Mouse (Mus musculus): Measurements from ENCODE around the gene Gm49380. TPM values are rescaled to one million over a fixed set of nuclear protein-coding genes. Genes with fewer than 3 reads are reported as not detected.

The Gm49380 gene
- polyA plus RNA-seq, 1 experiment from 2014 or later, result 0.10 TPM

GRCm38 (mm10) chr9:44031079-44031478 lies 82.2 kb downstream of the Gm49380 start:
- no peak overlapping the region for H3K4me3 ChIP-seq (ENCODE audit: low read depth, low read length)
- H3K9ac ChIP-seq (ENCODE audit: low read depth, low read length), result no peak overlapping the region
- no peaks in the 10 kb centered on the region for H3K27me3 ChIP-seq (ENCODE audit: control insufficient read depth, insufficient read depth, low read depth, low read length)
- no peak for ATAC-seq
- H3K4me2 ChIP-seq (ENCODE audit: low read length), result no peak overlapping the region
- no peaks in the 10 kb centered on the region for H3K9me3 ChIP-seq (replicated peaks; ENCODE audit: control insufficient read depth, low read length, poor library complexity, severe bottlenecking)
- H3K36me3 ChIP-seq (ENCODE audit: control insufficient read depth, insufficient read depth, low read length), result no peaks in the 10 kb centered on the region
- H3K4me1 ChIP-seq (ENCODE audit: control insufficient read depth, insufficient read depth, low read length), result no peaks in the 10 kb centered on the region
- no peak overlapping the region for H3K27ac ChIP-seq (ENCODE audit: low read length)
- 86% methylated on average over 5 of the region's 5 CpGs for WGBS

DNA sequence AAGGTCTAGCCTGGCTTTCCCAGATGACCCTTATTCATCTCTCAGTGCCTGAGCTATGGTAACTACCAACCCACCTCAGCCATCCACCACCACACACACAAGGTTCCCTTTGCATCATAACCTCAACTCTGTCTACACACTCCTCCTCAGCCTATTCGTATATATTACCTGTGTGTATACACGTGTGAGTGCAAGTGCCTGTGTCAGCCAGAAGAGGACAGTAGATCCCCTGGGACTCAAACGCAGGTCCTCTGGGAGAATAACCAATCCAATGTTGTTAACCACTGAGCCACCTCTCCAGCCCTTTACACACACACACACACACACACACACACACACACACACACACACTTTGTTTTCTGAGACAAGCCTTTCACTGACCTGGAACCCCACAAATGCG lies 82.7 kb downstream of the Gm49380 start:
- no peak for ATAC-seq
- no peaks in the 10 kb centered on the region for H3K9me3 ChIP-seq (replicated peaks; ENCODE audit: control insufficient read depth, low read length, poor library complexity, severe bottlenecking)
- H3K4me3 ChIP-seq (ENCODE audit: low read depth, low read length), result no peak overlapping the region
- WGBS, result 90% methylated on average over 4 of the region's 4 CpGs
- H3K27ac ChIP-seq (ENCODE audit: low read length), result no peak overlapping the region
- no peaks in the 10 kb centered on the region for H3K4me1 ChIP-seq (ENCODE audit: control insufficient read depth, insufficient read depth, low read length)
- H3K9ac ChIP-seq (ENCODE audit: low read depth, low read length), result no peak overlapping the region
- no peaks in the 10 kb centered on the region for H3K36me3 ChIP-seq (ENCODE audit: control insufficient read depth, insufficient read depth, low read length)
- no peaks in the 10 kb centered on the region for H3K27me3 ChIP-seq (ENCODE audit: control insufficient read depth, insufficient read depth, low read depth, low read length)
- H3K4me2 ChIP-seq (ENCODE audit: low read length), result no peak overlapping the region

DNA sequence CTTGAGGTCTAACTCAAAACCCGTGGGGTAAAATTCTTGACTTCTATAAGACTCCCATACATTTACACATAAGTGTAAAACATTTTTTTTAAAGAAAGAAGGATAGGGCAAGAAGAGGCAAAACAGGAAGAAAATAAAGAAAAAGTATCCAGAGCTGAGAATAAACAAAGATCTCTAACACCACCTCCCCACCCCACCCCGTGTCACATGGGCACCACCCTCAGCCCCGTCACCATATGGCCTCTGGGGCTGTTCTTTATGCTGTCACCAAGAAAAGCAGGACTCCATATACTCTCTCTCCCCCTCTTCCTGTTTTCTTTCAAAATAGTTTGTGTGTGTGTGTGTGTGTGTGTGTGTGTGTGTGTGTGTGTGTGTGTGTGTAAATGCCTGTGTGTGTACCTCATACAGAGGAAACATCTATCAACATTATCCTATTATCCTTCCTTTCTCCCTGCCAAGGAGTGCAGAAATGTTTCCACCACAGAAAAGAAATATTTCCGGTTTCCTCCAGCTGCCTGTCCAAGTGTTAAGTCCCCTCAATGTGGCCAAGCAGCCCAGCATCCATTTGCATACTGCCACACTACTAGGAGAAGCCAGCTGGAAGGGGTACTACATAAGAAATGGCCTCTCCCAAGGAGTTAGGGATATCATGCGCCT lies 83.6 kb downstream of the Gm49380 start:
- Histone ChIP-seq H3K9me3 (replicated peaks; ENCODE audit: control insufficient read depth, low read length, poor library complexity, severe bottlenecking) (no peaks in the 10 kb centered on the region), H3K27me3 (ENCODE audit: control insufficient read depth, insufficient read depth, low read depth, low read length) (no peaks in the 10 kb centered on the region), H3K9ac (ENCODE audit: low read depth, low read length) (no peak overlapping the region), H3K4me2 (ENCODE audit: low read length) (no peak overlapping the region), H3K4me3 (ENCODE audit: low read depth, low read length) (no peak overlapping the region), H3K27ac (ENCODE audit: low read length) (no peak overlapping the region), H3K4me1 (ENCODE audit: control insufficient read depth, insufficient read depth, low read length) (no peaks in the 10 kb centered on the region), H3K36me3 (ENCODE audit: control insufficient read depth, insufficient read depth, low read length) (no peaks in the 10 kb centered on the region)
- ATAC-seq, result no peak
- WGBS, result 61% methylated on average over 5 of the region's 5 CpGs

- Histone ChIP-seq H3K4me2 (ENCODE audit: low read length) (no peak overlapping the region), H3K36me3 (ENCODE audit: control insufficient read depth, insufficient read depth, low read length) (no peaks in the 10 kb centered on the region), H3K27ac (ENCODE audit: low read length) (no peak overlapping the region), H3K9me3 (replicated peaks; ENCODE audit: control insufficient read depth, low read length, poor library complexity, severe bottlenecking) (no peaks in the 10 kb centered on the region), H3K4me3 (ENCODE audit: low read depth, low read length) (no peak overlapping the region), H3K9ac (ENCODE audit: low read depth, low read length) (no peak overlapping the region), H3K27me3 (ENCODE audit: control insufficient read depth, insufficient read depth, low read depth, low read length) (no peaks in the 10 kb centered on the region), H3K4me1 (ENCODE audit: control insufficient read depth, insufficient read depth, low read length) (no peaks in the 10 kb centered on the region)
- no peak for ATAC-seq
- WGBS, result 77% methylated on average over 3 of the region's 3 CpGs
Observed at GRCm38 (mm10) chr9:44024096-44024495, 89.2 kb downstream of the Gm49380 start.

DNA sequence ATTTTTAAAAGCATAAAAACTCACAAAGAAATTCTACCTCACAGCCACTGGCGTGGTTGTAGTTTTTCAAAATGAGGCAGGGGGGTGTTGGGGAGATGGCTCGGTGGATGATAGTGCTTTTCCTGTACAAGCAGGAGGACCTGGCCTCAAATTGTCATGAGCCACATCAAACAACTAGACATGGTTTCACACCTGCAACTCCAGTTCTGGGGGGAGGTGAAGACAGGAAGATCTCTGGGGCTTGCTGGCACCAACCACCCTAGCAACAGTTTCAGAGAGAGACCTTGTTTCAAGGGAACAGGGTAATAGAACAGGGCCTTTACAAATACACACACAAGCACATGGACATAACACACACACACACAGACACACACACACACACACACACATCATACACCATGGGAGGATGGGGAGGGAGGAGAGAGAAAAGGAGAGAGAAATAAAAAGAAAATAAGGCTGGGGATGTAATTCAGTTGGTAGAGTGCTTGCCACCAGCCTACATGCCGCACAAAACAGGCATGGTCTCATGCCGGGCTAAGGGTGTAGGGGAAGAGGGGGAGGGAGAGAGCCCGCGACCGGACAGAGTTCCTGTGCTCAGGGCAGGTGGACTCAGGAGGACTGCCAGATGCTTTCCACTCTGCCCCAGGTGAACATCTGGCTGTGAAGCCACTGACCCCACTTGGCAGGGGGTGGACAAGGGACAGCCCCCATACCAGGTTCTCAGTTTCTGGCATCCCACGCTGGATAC lies 91.0 kb downstream of the Gm49380 start:
- Histone ChIP-seq H3K9ac (ENCODE audit: low read depth, low read length) (no peak overlapping the region), H3K36me3 (ENCODE audit: control insufficient read depth, insufficient read depth, low read length) (no peaks in the 10 kb centered on the region), H3K4me3 (ENCODE audit: low read depth, low read length) (no peak overlapping the region), H3K9me3 (replicated peaks; ENCODE audit: control insufficient read depth, low read length, poor library complexity, severe bottlenecking) (no peaks in the 10 kb centered on the region), H3K27me3 (ENCODE audit: control insufficient read depth, insufficient read depth, low read depth, low read length) (no peaks in the 10 kb centered on the region), H3K27ac (ENCODE audit: low read length) (no peak overlapping the region), H3K4me2 (ENCODE audit: low read length) (no peak overlapping the region), H3K4me1 (ENCODE audit: control insufficient read depth, insufficient read depth, low read length) (no peaks in the 10 kb centered on the region)
- no peak for ATAC-seq
- WGBS, result 66% methylated on average over 8 of the region's 8 CpGs

DNA sequence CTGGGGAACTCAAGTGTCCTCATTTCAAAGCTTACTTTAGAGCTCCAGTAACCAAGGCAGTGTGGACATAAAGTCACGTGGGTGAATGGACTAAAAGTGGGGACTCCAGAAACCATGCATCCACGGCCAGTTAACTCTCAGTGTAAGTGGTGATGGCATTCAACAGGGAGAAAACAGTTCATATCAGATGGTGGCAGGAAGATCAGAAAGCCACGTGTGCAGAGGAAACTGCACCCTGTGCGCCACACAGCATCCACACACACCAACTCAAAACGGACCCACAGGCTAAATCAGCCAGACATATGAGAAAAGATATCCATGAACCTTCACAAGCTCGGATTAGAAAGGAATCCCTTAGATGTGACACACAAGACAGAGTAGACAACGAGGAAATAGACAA lies 93.3 kb downstream of the Gm49380 start:
- Histone ChIP-seq H3K27ac (ENCODE audit: low read length) (no peak overlapping the region), H3K36me3 (ENCODE audit: control insufficient read depth, insufficient read depth, low read length) (no peaks in the 10 kb centered on the region), H3K4me1 (ENCODE audit: control insufficient read depth, insufficient read depth, low read length) (no peaks in the 10 kb centered on the region), H3K4me2 (ENCODE audit: low read length) (no peak overlapping the region), H3K9me3 (replicated peaks; ENCODE audit: control insufficient read depth, low read length, poor library complexity, severe bottlenecking) (no peaks in the 10 kb centered on the region), H3K27me3 (ENCODE audit: control insufficient read depth, insufficient read depth, low read depth, low read length) (no peaks in the 10 kb centered on the region), H3K4me3 (ENCODE audit: low read depth, low read length) (no peak overlapping the region), H3K9ac (ENCODE audit: low read depth, low read length) (no peak overlapping the region)
- no peak for ATAC-seq
- 87% methylated on average over 7 of the region's 7 CpGs for WGBS

- no peak overlapping the region for H3K4me3 ChIP-seq (ENCODE audit: low read depth, low read length)
- no peaks in the 10 kb centered on the region for H3K36me3 ChIP-seq (ENCODE audit: control insufficient read depth, insufficient read depth, low read length)
- peaks cover 5% of the 10 kb centered on the region; the same call in 1 of the 2 replicates for H3K4me1 ChIP-seq (ENCODE audit: control insufficient read depth, insufficient read depth, low read length)
- H3K4me2 ChIP-seq (ENCODE audit: low read length), result no peak overlapping the region
- WGBS, result 86% methylated on average over 5 of the region's 5 CpGs
- no peak for ATAC-seq
- H3K27me3 ChIP-seq (ENCODE audit: control insufficient read depth, insufficient read depth, low read depth, low read length), result no peaks in the 10 kb centered on the region
- no peaks in the 10 kb centered on the region for H3K9me3 ChIP-seq (replicated peaks; ENCODE audit: control insufficient read depth, low read length, poor library complexity, severe bottlenecking)
- H3K27ac ChIP-seq (ENCODE audit: low read length), result no peak overlapping the region
- no peak overlapping the region for H3K9ac ChIP-seq (ENCODE audit: low read depth, low read length)
Observed at GRCm38 (mm10) chr9:44017846-44018245, 95.5 kb downstream of the Gm49380 start.

Other genes starting within 250 kb of the Gm49380 start
- gene Thy1, start 70.1 kb downstream of the Gm49380 start, polyA plus RNA-seq (2015; fragmentation: Nextera tagmentation; extraction: Ambion mirVana), result 2.9 and 6.4 TPM in 2 replicates
- gene Usp2, start 46.5 kb downstream of the Gm49380 start, polyA plus RNA-seq (2015; fragmentation: Nextera tagmentation; extraction: Ambion mirVana), result 6.7 and 9.7 TPM in 2 replicates
- 0.15 and 0.16 TPM in 2 replicates for gene Mfrp, start 11.8 kb downstream of the Gm49380 start, polyA plus RNA-seq (2015; fragmentation: Nextera tagmentation; extraction: Ambion mirVana)
- 4.6 and 5.5 TPM in 2 replicates for gene C1qtnf5, start 6.3 kb downstream of the Gm49380 start, polyA plus RNA-seq (2015; fragmentation: Nextera tagmentation; extraction: Ambion mirVana)
- 25.6 and 26.0 TPM in 2 replicates for gene Rnf26, start within 50 bp of the Gm49380 start, polyA plus RNA-seq (2015; fragmentation: Nextera tagmentation; extraction: Ambion mirVana)
- gene Mcam, start 21.0 kb upstream of the Gm49380 start, polyA plus RNA-seq (2015; fragmentation: Nextera tagmentation; extraction: Ambion mirVana), result 9.6 and 10.5 TPM in 2 replicates
- gene Cbl, start 120.5 kb upstream of the Gm49380 start, polyA plus RNA-seq (2015; fragmentation: Nextera tagmentation; extraction: Ambion mirVana), result 21.7 and 26.5 TPM in 2 replicates
- gene Ccdc153, start 127.2 kb upstream of the Gm49380 start, polyA plus RNA-seq (2015; fragmentation: Nextera tagmentation; extraction: Ambion mirVana), result 1.5 TPM in 1 of 2 replicates, not detected in the other
- 0.72 and 0.82 TPM in 2 replicates for gene Pdzd3, start 138.0 kb upstream of the Gm49380 start, polyA plus RNA-seq (2015; fragmentation: Nextera tagmentation; extraction: Ambion mirVana)
- gene Nlrx1, start 155.1 kb upstream of the Gm49380 start, polyA plus RNA-seq (2015; fragmentation: Nextera tagmentation; extraction: Ambion mirVana), result 5.1 and 6.1 TPM in 2 replicates
- gene Abcg4, start 175.1 kb upstream of the Gm49380 start, polyA plus RNA-seq (2015; fragmentation: Nextera tagmentation; extraction: Ambion mirVana), result 29.7 and 33.9 TPM in 2 replicates
- gene Hinfp, start 192.2 kb upstream of the Gm49380 start, polyA plus RNA-seq (2015; fragmentation: Nextera tagmentation; extraction: Ambion mirVana), result 28.7 and 30.0 TPM in 2 replicates
- gene C2cd2l, start 206.8 kb upstream of the Gm49380 start, polyA plus RNA-seq (2015; fragmentation: Nextera tagmentation; extraction: Ambion mirVana), result 22.3 and 24.8 TPM in 2 replicates
- gene Dpagt1, start 212.5 kb upstream of the Gm49380 start, polyA plus RNA-seq (2015; fragmentation: Nextera tagmentation; extraction: Ambion mirVana), result 36.1 and 39.6 TPM in 2 replicates
- 112 and 124 TPM in 2 replicates for gene H2afx, start 221.2 kb upstream of the Gm49380 start, polyA plus RNA-seq (2015; fragmentation: Nextera tagmentation; extraction: Ambion mirVana)
- gene Hmbs, start 230.7 kb upstream of the Gm49380 start, polyA plus RNA-seq (2015; fragmentation: Nextera tagmentation; extraction: Ambion mirVana), result 54.7 and 56.2 TPM in 2 replicates
- gene Vps11, start 248.2 kb upstream of the Gm49380 start, polyA plus RNA-seq (2015; fragmentation: Nextera tagmentation; extraction: Ambion mirVana), result 40.6 and 45.6 TPM in 2 replicates

All from midbrain, embryonic 16.5 days (tissue).